Mouse (Mus musculus): ENCODE results near the gene Zfp87.

Gene Zfp87

GRCm38 (mm10) chr13:67525753-67526410 is at the start of gene Zfp87, which contains the start of gene Gm26965:
Zfp87 (minus strand) TSS chr13:67526177.
Gm26965 (minus strand) TSS chr13:67526151.
- peak; percentile 98 for DNase-seq (ENCODE audit: low read depth, low spot score)

- DNase-seq (ENCODE audit: low read depth, low spot score): no peak
These were observed 46.7 kb upstream of the Zfp87 start for GRCm38 (mm10) chr13:67572591-67573189.

- DNase-seq (ENCODE audit: low read depth, low spot score): no peak
These were observed 27.8 kb upstream of the Zfp87 start, which contains the start of gene Zfp748 for GRCm38 (mm10) chr13:67553730-67554129. Zfp748 (minus strand) TSS chr13:67553830.

GRCm38 (mm10) chr13:67552505-67553346 is 26.7 kb upstream of the Zfp87 start:
- DNase-seq (ENCODE audit: low read depth, low spot score): peak; percentile 98

GRCm38 (mm10) chr13:67545941-67546340 is 20.0 kb upstream of the Zfp87 start:
- no peak for DNase-seq (ENCODE audit: low read depth, low spot score)

- DNase-seq (ENCODE audit: low read depth, low spot score): no peak
These were observed 1.2 kb upstream of the Zfp87 start for GRCm38 (mm10) chr13:67527049-67527730.

GRCm38 (mm10) chr13:67500908-67501307 is 25.1 kb downstream of the Zfp87 start:
- DNase-seq (ENCODE audit: low read depth, low spot score): no peak

- DNase-seq (ENCODE audit: low read depth, low spot score): peak; percentile 97
These were observed 25.8 kb downstream of the Zfp87 start, which contains the start of gene Zfp58 for GRCm38 (mm10) chr13:67500084-67500719. Zfp58 (minus strand) TSS chr13:67500555.

GRCm38 (mm10) chr13:67495631-67496030 is 30.3 kb downstream of the Zfp87 start:
- DNase-seq (ENCODE audit: low read depth, low spot score): no peak

GRCm38 (mm10) chr13:67484424-67484811 is 41.6 kb downstream of the Zfp87 start:
- no peak for DNase-seq (ENCODE audit: low read depth, low spot score)

GRCm38 (mm10) chr13:67483625-67484423 is 42.2 kb downstream of the Zfp87 start, which contains the start of gene Zfp874b:
Zfp874b (minus strand) TSS chr13:67484258.
- peak; percentile 98 for DNase-seq (ENCODE audit: low read depth, low spot score)

- peak; percentile 4 for DNase-seq (ENCODE audit: low read depth, low spot score)
These were observed 44.4 kb downstream of the Zfp87 start for GRCm38 (mm10) chr13:67481528-67481927.

GRCm38 (mm10) chr13:67469274-67469673 is 56.7 kb downstream of the Zfp87 start:
- no peak for DNase-seq (ENCODE audit: low read depth, low spot score)

Data from brain, adult 2 months (tissue).